Mouse (Mus musculus): ENCODE measurements around the gene Draxin. TPM values are rescaled to one million over a fixed set of nuclear protein-coding genes. Genes with fewer than 3 reads are reported as not detected.

Gene Draxin
- total RNA-seq, 1 experiment from 2014 or later = 0.93 TPM

Other genes with a start within 250 kb of the Draxin start
- 22.2 and 28.7 TPM in 2 replicates for gene Mfn2, start 226.0 kb downstream of the Draxin start, total RNA-seq (2017)
- 15.5 and 15.7 TPM in 2 replicates for gene Plod1, start 193.9 kb downstream of the Draxin start, total RNA-seq (2017)
- 50.6 and 53.2 TPM in 2 replicates for gene 2510039O18Rik, start 189.8 kb downstream of the Draxin start, total RNA-seq (2017)
- not detected in 2 replicates for gene Nppb, start 144.9 kb downstream of the Draxin start, total RNA-seq (2017)
- not detected in 2 replicates for gene Nppa, start 130.0 kb downstream of the Draxin start, total RNA-seq (2017)
- 14.9 and 16.5 TPM in 2 replicates for gene Clcn6, start 91.9 kb downstream of the Draxin start, total RNA-seq (2017)
- 10.0 and 20.0 TPM in 2 replicates for gene Mthfr, start 91.6 kb downstream of the Draxin start, total RNA-seq (2017)
- gene Agtrap, start 42.7 kb downstream of the Draxin start, total RNA-seq (2017) = 19.3 and 20.5 TPM in 2 replicates
- 8.7 and 12.2 TPM in 2 replicates for gene Mad2l2, start 314 bp downstream of the Draxin start, total RNA-seq (2017)
- 10.2 and 11.3 TPM in 2 replicates for gene Fbxo6, start 21.4 kb upstream of the Draxin start, total RNA-seq (2017)
- gene Fbxo44, start 29.8 kb upstream of the Draxin start, total RNA-seq (2017) = 0.93 and 1.8 TPM in 2 replicates
- not detected in 2 replicates for gene Fbxo2, start 29.9 kb upstream of the Draxin start, total RNA-seq (2017)
- not detected in 2 replicates for gene Disp3, start 157.3 kb upstream of the Draxin start, total RNA-seq (2017)

Data from neutrophil, adult 5-6 weeks (primary cell).